Mouse (Mus musculus): ENCODE measurements around the gene Ints6. TPM values are rescaled to one million over a fixed set of nuclear protein-coding genes. Genes with fewer than 3 reads are reported as not detected.
"Not testable (repeated sequence)": the region's sequence is repeated elsewhere in the genome, so short reads cannot be mapped to it uniquely, and the experiment has no call there.

Gene Ints6
- total RNA-seq, 2 experiments from 2014 or later: 35.8 to 37.6 TPM

GRCm38 (mm10) chr14:62755095-62755640 is 5.8 kb downstream of the Ints6 start:
- intact Hi-C loops (cut with DNase I): no loop called here
- DNase-seq: no peak

- DNase-seq: no peak
- intact Hi-C loops (cut with DNase I): no loop called here
Measured at GRCm38 (mm10) chr14:62751479-62751878, 9.5 kb downstream of the Ints6 start.

- intact Hi-C loops (cut with DNase I): no loop called here
- no peak for DNase-seq
Measured at GRCm38 (mm10) chr14:62735646-62736045, 25.3 kb downstream of the Ints6 start.

GRCm38 (mm10) chr14:62733666-62734065 is 27.3 kb downstream of the Ints6 start:
- no peak for DNase-seq
- intact Hi-C loops (cut with DNase I): no loop called here

GRCm38 (mm10) chr14:62731902-62732301 is 29.1 kb downstream of the Ints6 start:
- intact Hi-C loops (cut with DNase I): no loop called here
- DNase-seq: no peak

- intact Hi-C loops (cut with DNase I): no loop called here
- no peak for DNase-seq
Measured at GRCm38 (mm10) chr14:62724560-62724959, 36.4 kb downstream of the Ints6 start.

- intact Hi-C loops (cut with DNase I): no loop called here
Measured at GRCm38 (mm10) chr14:62721625-62722024, 39.3 kb downstream of the Ints6 start.

GRCm38 (mm10) chr14:62718161-62718560 is 42.8 kb downstream of the Ints6 start:
- intact Hi-C loops (cut with DNase I): no loop called here
- DNase-seq: no peak

More at GRCm38 (mm10) chr14:62721625-62722024, 39.3 kb downstream of the Ints6 start:
- DNase-seq: no peak

GRCm38 (mm10) chr14:62673646-62674045 is 87.3 kb downstream of the Ints6 start:
- intact Hi-C loops (cut with DNase I): no loop called here
- DNase-seq: no peak

GRCm38 (mm10) chr14:62664976-62665673 is 95.8 kb downstream of the Ints6 start:
- intact Hi-C loops (cut with DNase I): no loop called here

GRCm38 (mm10) chr14:62663367-62663766 is 97.6 kb downstream of the Ints6 start, which contains the start of gene Serpine3:
TSS of gene Serpine3 (plus strand) at chr14:62663667.
- intact Hi-C loops (cut with DNase I): no loop called here

More at GRCm38 (mm10) chr14:62664976-62665673, 95.8 kb downstream of the Ints6 start:
- no peak for DNase-seq

GRCm38 (mm10) chr14:62662381-62662780 is 98.6 kb downstream of the Ints6 start:
- intact Hi-C loops (cut with DNase I): no loop called here
- DNase-seq: no peak

More at GRCm38 (mm10) chr14:62663367-62663766, 97.6 kb downstream of the Ints6 start, which contains the start of gene Serpine3:
- no peak for DNase-seq

GRCm38 (mm10) chr14:62657469-62657868 is 103.5 kb downstream of the Ints6 start:
- no peak for DNase-seq
- intact Hi-C loops (cut with DNase I): no loop called here

GRCm38 (mm10) chr14:62655996-62656395 is 105.0 kb downstream of the Ints6 start:
- intact Hi-C loops (cut with DNase I): no loop called here
- DNase-seq: no peak

- intact Hi-C loops (cut with DNase I): no loop called here
- no peak for DNase-seq
Measured at GRCm38 (mm10) chr14:62651771-62652170, 109.2 kb downstream of the Ints6 start.

- no peak for DNase-seq
- intact Hi-C loops (cut with DNase I): no loop called here
Measured at GRCm38 (mm10) chr14:62650376-62650775, 110.6 kb downstream of the Ints6 start.

- intact Hi-C loops (cut with DNase I): no loop called here
- DNase-seq: no peak
Measured at GRCm38 (mm10) chr14:62648405-62648804, 112.6 kb downstream of the Ints6 start.

- DNase-seq; intact Hi-C loops (cut with DNase I): not testable (repeated sequence)
Measured at GRCm38 (mm10) chr14:62642368-62642767, 118.6 kb downstream of the Ints6 start.

GRCm38 (mm10) chr14:62640396-62640795 is 120.6 kb downstream of the Ints6 start:
- intact Hi-C loops (cut with DNase I): no loop called here
- DNase-seq: peak; percentile 24

GRCm38 (mm10) chr14:62639551-62639950 is 121.4 kb downstream of the Ints6 start:
- intact Hi-C loops (cut with DNase I): no loop called here

GRCm38 (mm10) chr14:62639111-62639510 is 121.9 kb downstream of the Ints6 start:
- intact Hi-C loops (cut with DNase I): no loop called here
- DNase-seq: no peak

More at GRCm38 (mm10) chr14:62639551-62639950, 121.4 kb downstream of the Ints6 start:
- no peak for DNase-seq

- intact Hi-C loops (cut with DNase I): no loop called here
- no peak for DNase-seq
Measured at GRCm38 (mm10) chr14:62638345-62638702, 122.6 kb downstream of the Ints6 start.
